Mouse (Mus musculus): ENCODE measurements around the gene Fam204a.

The Fam204a gene

DNA sequence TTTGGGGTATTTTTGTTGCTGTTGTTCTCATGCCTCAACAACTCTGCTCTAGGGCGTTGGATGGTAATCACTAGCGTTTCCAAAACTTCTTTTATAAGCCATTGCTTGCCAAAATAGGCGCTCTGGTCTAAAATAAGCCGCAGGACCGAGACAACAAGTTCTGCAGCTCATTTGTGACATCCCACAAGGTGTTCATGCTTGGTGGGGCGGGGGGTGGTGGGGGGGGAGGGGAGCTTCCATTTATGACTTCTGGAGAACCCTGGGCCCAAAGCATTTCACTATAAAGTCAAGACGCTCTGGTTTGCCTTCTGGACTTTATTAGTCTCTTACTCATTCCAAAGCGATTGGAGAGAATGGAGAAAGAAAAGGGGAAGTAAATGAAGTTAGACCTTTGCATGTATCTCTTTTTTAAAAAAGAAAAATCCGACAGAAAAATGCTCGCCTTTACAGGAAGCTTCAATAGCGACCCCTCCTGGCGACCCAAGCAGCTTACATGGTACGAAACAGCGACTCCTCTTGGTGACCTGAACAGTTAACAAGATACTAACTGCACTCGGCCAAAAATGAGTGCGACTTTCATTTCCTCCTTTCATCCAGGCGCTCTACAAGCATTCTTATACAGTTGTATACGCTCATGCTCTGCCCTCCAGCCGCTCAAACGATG, 65.8 kb downstream of the Fam204a start:
- DNase-seq (ENCODE audit: low spot score) = peak; percentile 89

DNA sequence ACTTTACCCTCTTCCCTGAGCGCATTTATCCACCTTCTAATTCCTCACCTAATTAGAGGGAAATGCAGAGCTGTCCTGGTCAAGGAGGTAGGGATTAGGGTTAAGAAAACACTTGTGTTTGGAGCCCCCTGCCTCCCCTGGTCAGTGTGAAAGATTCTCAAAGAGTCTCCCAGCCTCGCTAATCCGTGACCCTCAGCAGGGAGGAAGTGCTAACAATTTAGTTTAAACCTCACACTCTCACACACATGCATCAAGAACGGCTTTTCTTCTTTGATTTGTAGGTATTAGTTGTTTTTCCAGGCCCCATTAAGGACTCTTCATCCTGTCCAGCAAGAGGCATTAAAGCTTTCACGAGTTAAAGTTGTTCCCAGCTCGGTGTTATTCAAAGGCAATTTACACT, 66.7 kb downstream of the Fam204a start:
- DNase-seq (ENCODE audit: low spot score) = peak; percentile 56

- DNase-seq (ENCODE audit: low spot score) = no peak
Observed at GRCm38 (mm10) chr19:60155266-60155665, 71.2 kb downstream of the Fam204a start.

DNA sequence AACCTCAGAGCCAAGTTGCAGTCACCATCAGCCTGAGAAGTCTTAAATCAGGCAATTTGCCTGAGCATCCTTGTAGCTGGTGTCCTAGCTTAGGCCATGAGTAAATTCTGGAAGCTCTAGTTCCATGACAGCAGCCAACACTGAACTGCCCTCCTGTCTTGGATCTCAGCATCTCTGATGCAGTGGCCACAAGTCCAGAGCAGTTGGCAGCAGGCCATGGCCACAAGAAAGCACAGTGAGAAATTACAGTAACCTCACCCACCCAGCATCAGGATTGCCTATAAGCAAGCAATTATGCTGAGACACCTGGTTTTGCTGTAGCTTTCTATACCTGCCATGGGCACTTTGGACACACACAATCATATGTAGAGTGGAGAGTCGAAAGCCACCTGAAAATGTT, 73.4 kb downstream of the Fam204a start:
- no peak for DNase-seq (ENCODE audit: low spot score)

DNA sequence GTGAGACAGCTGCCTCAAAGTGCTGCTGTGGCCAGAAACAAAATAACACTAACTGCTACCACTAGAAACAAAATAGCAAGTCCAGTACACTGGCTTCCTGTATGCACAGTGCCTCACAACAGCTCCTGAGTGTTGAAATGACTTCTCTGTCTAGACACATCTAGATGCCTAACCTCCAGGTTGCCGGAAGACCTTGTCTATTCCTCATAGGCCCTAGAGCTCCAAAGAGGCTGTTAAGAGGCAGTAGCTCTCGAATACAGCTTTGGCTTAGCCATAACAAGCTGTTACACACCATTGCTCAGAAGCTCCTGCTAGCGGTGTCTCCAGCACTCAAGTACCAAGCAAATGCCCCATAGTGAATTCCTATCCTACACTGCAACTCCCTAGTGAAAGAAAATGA, 76.4 kb downstream of the Fam204a start:
- DNase-seq (ENCODE audit: low spot score) = no peak

DNA sequence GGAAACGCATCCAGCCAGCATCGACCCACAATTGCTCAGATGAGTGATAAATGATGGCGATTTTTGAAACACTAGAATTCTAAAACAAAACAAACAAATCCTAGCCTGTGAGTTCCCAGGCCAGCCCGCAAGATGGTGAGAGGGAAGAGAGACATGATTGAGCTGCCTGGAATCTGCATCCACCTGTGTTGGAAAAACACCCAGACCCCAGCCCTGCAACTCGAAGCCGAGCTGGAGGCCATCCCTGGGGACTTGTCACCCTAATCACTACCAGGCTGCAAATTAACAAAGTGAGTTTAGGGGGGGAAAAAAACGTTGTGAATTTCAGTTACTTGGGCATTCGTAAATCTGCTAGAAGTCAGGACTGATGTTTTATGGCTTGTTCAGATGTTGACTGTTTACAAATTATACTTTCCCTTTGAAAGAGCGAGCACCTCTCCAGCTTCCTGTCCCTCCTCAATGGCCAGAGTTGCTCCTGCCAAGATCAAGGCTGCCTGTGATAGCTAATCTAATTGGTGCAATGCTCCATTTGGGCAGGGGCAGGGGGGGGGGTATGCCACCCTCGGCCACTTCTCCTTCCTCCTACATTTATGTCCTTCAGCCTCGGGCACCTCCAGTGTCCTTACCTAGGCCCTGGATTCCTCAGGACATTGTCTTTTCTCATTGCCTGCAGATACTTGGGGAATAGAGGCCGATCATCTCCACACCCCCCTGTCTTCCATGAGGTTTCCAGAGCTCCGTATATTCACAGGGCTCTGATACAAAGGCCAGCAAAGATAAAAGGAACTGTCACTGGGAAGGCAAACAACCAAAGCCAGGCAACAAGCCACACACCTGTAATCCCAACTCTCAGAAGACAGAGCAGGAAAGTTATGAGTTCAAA, 77.2 kb downstream of the Fam204a start:
- DNase-seq (ENCODE audit: low spot score) = peak; percentile 28
